Comparison of ENCODE assay signal across 8 mouse cellular contexts in the genomic region with DNA sequence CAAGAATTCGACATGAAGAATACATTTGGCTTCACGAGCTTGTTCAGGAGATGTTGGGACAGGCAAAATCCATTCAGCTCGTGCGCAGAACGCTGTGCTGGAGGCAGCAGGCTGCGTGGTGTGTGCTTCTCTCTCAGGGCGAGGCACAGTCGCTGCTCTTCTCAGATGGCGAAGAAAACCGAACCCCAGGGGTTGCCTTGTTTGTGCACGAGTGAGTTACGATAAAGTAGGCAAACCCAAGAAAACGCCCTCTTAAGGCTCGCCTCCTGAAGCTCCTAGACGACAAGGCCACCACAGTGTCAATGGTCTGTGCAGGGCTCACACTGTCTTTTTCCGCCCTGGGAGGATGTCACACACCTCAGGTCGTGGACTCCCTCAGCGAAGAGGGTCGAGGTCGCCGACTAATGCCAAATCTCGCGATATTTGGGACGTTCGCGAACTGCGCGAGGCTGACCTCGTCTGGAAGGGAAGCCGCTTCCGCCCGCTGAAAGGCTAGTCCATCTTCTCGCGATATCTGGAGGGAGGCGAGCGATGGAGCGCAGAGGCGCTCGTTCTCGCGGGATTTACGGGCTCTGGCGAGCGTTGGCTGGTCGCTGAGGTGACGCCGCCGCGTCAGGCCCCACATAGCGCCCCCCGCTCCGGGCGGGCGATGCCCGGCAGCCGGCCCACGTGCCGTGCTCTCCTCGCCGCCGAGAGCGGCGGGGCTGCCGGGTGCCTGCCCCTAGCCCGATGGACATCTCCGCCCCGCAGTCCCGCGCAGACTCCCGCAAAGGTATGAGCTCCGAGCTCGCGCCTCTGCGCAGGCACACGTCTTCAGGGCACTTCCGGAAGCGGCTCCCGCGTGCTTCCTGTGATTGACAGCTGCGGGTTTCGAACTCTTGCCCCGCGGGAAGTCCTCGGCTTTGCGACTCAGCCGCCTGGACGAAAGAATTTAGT. TPM values are rescaled to one million over a fixed set of nuclear protein-coding genes. Genes with fewer than 3 reads are reported as not detected.
DNase-seq lines count a peak whose midpoint lies in the region; ATAC-seq and TF ChIP-seq lines count a peak whose summit lies in the region.

A gene (plus strand): TSS at position 495 of the 936 bp plus-strand sequence.

- H3K4me1 ChIP-seq in bone marrow, adult 2 months (ENCODE audit: control insufficient read depth, insufficient read depth, low read length): no peaks in the 10 kb centered on the region
- peaks cover 8% of the 10 kb centered on the region for H3K4me1 ChIP-seq in embryonic facial prominence, embryonic 15.5 days
- H3K4me1 ChIP-seq in limb, embryonic 14.5 days (ENCODE audit: control insufficient read depth, insufficient read depth, low read length): peaks cover 8% of the 10 kb centered on the region
- H3K4me1 ChIP-seq in midbrain, postnatal 0 days (ENCODE audit: insufficient read depth, low read length): no peaks in the 10 kb centered on the region

- DNase-seq in 416B (ENCODE audit: low read depth): peak; percentile 99
- DNase-seq in heart, adult 8-10 months (ENCODE audit: low spot score): peak; percentile 99
- peak; percentile 99 for DNase-seq in kidney, adult 9 months
- DNase-seq in limb, embryonic 14.5 days (ENCODE audit: low spot score): peak; percentile 100
- DNase-seq in midbrain, postnatal 0 days (ENCODE audit: low spot score): peak; percentile 100
- peak; percentile 97 to 98 for DNase-seq in spleen, postnatal 14 days (ENCODE audit: low spot score in 2 of 2)

- ATAC-seq in embryonic facial prominence, embryonic 15.5 days (ENCODE audit: insufficient number of reproducible peaks, low FRiP score, low TSS enrichment, low read depth): peak; percentile 99
- peak; percentile 100 for ATAC-seq in limb, embryonic 14.5 days (ENCODE audit: low FRiP score, low read depth)
- ATAC-seq in midbrain, postnatal 0 days (ENCODE audit: low FRiP score): peak; percentile 99

- WGBS in bone marrow, adult 2 months: under 1% methylated on average over 87 of the region's 87 CpGs
- under 1% methylated on average over 87 of the region's 87 CpGs for WGBS in embryonic facial prominence, embryonic 15.5 days
- 1% methylated on average over 59 of the region's 87 CpGs for WGBS in limb, embryonic 14.5 days
- WGBS in midbrain, postnatal 0 days: under 1% methylated on average over 86 of the region's 87 CpGs

- peak within 1 kb of the TSS; percentile 76 for H3K9ac ChIP-seq in embryonic facial prominence, embryonic 15.5 days
- H3K9ac ChIP-seq in limb, embryonic 14.5 days (ENCODE audit: low read depth, low read length, severe bottlenecking): peak within 1 kb of the TSS; percentile 93
- peak within 1 kb of the TSS; percentile 88 for H3K9ac ChIP-seq in midbrain, postnatal 0 days (replicated peaks; ENCODE audit: low read length, poor library complexity, severe bottlenecking)

- no peaks in the 10 kb centered on the region for H3K27me3 ChIP-seq in embryonic facial prominence, embryonic 15.5 days
- no peaks in the 10 kb centered on the region for H3K27me3 ChIP-seq in limb, embryonic 14.5 days (ENCODE audit: control insufficient read depth, insufficient read depth, low read length)
- no peaks in the 10 kb centered on the region for H3K27me3 ChIP-seq in midbrain, postnatal 0 days (ENCODE audit: insufficient read depth, low read length)

- H3K4me2 ChIP-seq in embryonic facial prominence, embryonic 15.5 days (replicated peaks): peak within 1 kb of the TSS; percentile 82
- peak within 1 kb of the TSS; percentile 89 for H3K4me2 ChIP-seq in limb, embryonic 14.5 days (replicated peaks; ENCODE audit: low read depth, low read length, severe bottlenecking)
- peak within 1 kb of the TSS; percentile 74 for H3K4me2 ChIP-seq in midbrain, postnatal 0 days (ENCODE audit: low read depth, low read length, poor library complexity, severe bottlenecking)

- no peak for TF ChIP-seq CTCF in bone marrow, adult 2 months (IDR thresholded peaks at IDR 0.05; ENCODE audit: control insufficient read depth, insufficient read depth, low read length)
- TF ChIP-seq CTCF in midbrain, postnatal 0 days (IDR thresholded peaks at IDR 0.05): peak; percentile 28; the same call in 1 of the 2 replicates

- H3K27ac ChIP-seq in bone marrow, adult 2 months (ENCODE audit: control insufficient read depth, insufficient read depth, low read depth, low read length, poor library complexity): peak within 1 kb of the TSS; percentile 70
- H3K27ac ChIP-seq in embryonic facial prominence, embryonic 15.5 days (replicated peaks): peak within 1 kb of the TSS; percentile 96
- peak within 1 kb of the TSS; percentile 93 for H3K27ac ChIP-seq in limb, embryonic 14.5 days (replicated peaks; ENCODE audit: low read depth, low read length)
- H3K27ac ChIP-seq in midbrain, postnatal 0 days (ENCODE audit: low read depth, low read length): peak within 1 kb of the TSS; percentile 88

- peak; percentile 87 for TF ChIP-seq POLR2A in bone marrow, adult 2 months (IDR thresholded peaks at IDR 0.05; ENCODE audit: borderline replicate concordance, control insufficient read depth, low read depth, low read length)
- peak; percentile 94; the same call in 1 of the 2 replicates for TF ChIP-seq POLR2A in limb, embryonic 14.5 days (IDR thresholded peaks at IDR 0.05; ENCODE audit: borderline replicate concordance, extremely low read depth, insufficient read depth, insufficient read length)

- H3K36me3 ChIP-seq in embryonic facial prominence, embryonic 15.5 days: no peaks in the 10 kb centered on the region
- no peaks in the 10 kb centered on the region for H3K36me3 ChIP-seq in limb, embryonic 14.5 days (ENCODE audit: control insufficient read depth, insufficient read depth, low read length)
- H3K36me3 ChIP-seq in midbrain, postnatal 0 days (ENCODE audit: insufficient read depth, low read length): no peaks in the 10 kb centered on the region

- no peaks in the 10 kb centered on the region for H3K9me3 ChIP-seq in embryonic facial prominence, embryonic 15.5 days (replicated peaks)
- H3K9me3 ChIP-seq in limb, embryonic 14.5 days (ENCODE audit: control insufficient read depth, low read length): no peaks in the 10 kb centered on the region
- no peaks in the 10 kb centered on the region for H3K9me3 ChIP-seq in midbrain, postnatal 0 days (ENCODE audit: low read length)

- peak within 1 kb of the TSS; percentile 74 for H3K4me3 ChIP-seq in bone marrow, adult 2 months (replicated peaks; ENCODE audit: control insufficient read depth, low read depth, low read length)
- H3K4me3 ChIP-seq in embryonic facial prominence, embryonic 15.5 days (replicated peaks): peak within 1 kb of the TSS; percentile 77
- peak within 1 kb of the TSS; percentile 72 for H3K4me3 ChIP-seq in limb, embryonic 14.5 days (replicated peaks; ENCODE audit: low read length)
- H3K4me3 ChIP-seq in midbrain, postnatal 0 days (ENCODE audit: low read depth, low read length): peak within 1 kb of the TSS; percentile 57

RNA-seq across cellular contexts. Expression of the gene that starts here (rescaled TPM):
- polyA plus RNA-seq in bone marrow, adult 2 months (2011; ENCODE audit: insufficient read depth, insufficient read length, low replicate concordance, missing spikeins): 3.0 and 9.9 TPM in 2 replicates
- 22.2 and 25.0 TPM in 2 replicates for polyA plus RNA-seq in embryonic facial prominence, embryonic 15.5 days (2015; fragmentation: Nextera tagmentation; extraction: Ambion mirVana)
- 10 to 100 TPM in 3 of 4 experiments, 1 to 10 TPM in 1; 8.2 to 11.1 (median 10.4) TPM for total RNA-seq in heart, adult 8-10 months (2022)
- polyA plus RNA-seq in limb, embryonic 14.5 days (2012; rRNA removed): 14.3 and 23.6 TPM in 2 replicates
- 25.4 and 26.2 TPM in 2 replicates for polyA plus RNA-seq in limb, embryonic 14.5 days (2014; fragmentation: Nextera tagmentation; extraction: Ambion mirVana)
- total RNA-seq in midbrain, postnatal 0 days (2014; rRNA removed): 13.5 and 16.7 TPM in 2 replicates
- 10.9 and 11.8 TPM in 2 replicates for polyA plus RNA-seq in midbrain, postnatal 0 days (2015; fragmentation: Nextera tagmentation; extraction: Ambion mirVana)

Comparison
In these comparisons a context has a peak if more than half of its experiments do, and no peak if none do; other contexts are left out.
1. Peak in every context shown above with its lines: DNase-seq, ATAC-seq, H3K4me3 ChIP-seq and H3K27ac ChIP-seq.